9 mouse cellular contexts compared by ENCODE assay signal in genomic region chr10:81518546-81518945, GRCm38 (mm10). TPM values are rescaled to one million over a fixed set of nuclear protein-coding genes. Genes with fewer than 3 reads are reported as not detected.
A peak's percentile ranks its signal among the peaks of the same experiment; 100 is the strongest.
DNase-seq lines count a peak whose midpoint lies in the region; ATAC-seq lines count a peak whose summit lies in the region.
"Had no signal": no experiment of that assay in that cellular context is flagged by ENCODE, and none has a peak within 500 bp of the region (broad histone marks: within the 10 kb centered on the region; RNA-seq: fewer than 3 reads in every experiment).

No protein-coding gene starts in this region.

- no peak overlapping the region for H3K4me3 ChIP-seq in forebrain, embryonic 14.5 days (ENCODE audit: low read depth, low read length)
- no peak overlapping the region for H3K4me3 ChIP-seq in forebrain, embryonic 15.5 days
- no peak overlapping the region for H3K4me3 ChIP-seq in embryonic facial prominence, embryonic 15.5 days (replicated peaks)
- no peak overlapping the region for H3K4me3 ChIP-seq in kidney, embryonic 14.5 days (ENCODE audit: low read length)
- H3K4me3 ChIP-seq: neural tube, embryonic 13.5 days had no signal

- DNase-seq in forebrain, embryonic 14.5 days (ENCODE audit: low spot score): peak; percentile 66
- DNase-seq in 416B (ENCODE audit: low read depth) (peak; percentile 79), adipocyte (ENCODE audit: low spot score) (peak; percentile 71)
- peak; percentile 83 for DNase-seq in lung, postnatal 10 days
- DNase-seq in spleen, postnatal 36 days (ENCODE audit: low spot score in 2 of 2): peak; percentile 76 to 84

- no peaks in the 10 kb centered on the region for H3K36me3 ChIP-seq in forebrain, embryonic 14.5 days (ENCODE audit: control insufficient read depth, insufficient read depth, low read length)
- no peaks in the 10 kb centered on the region for H3K36me3 ChIP-seq in forebrain, embryonic 15.5 days
- H3K36me3 ChIP-seq in embryonic facial prominence, embryonic 15.5 days: no peaks in the 10 kb centered on the region
- no peaks in the 10 kb centered on the region for H3K36me3 ChIP-seq in kidney, embryonic 14.5 days (ENCODE audit: control insufficient read depth, insufficient read depth, low read length)
- H3K36me3 ChIP-seq: neural tube, embryonic 13.5 days had no signal

- H3K27me3 ChIP-seq in forebrain, embryonic 14.5 days (replicated peaks; ENCODE audit: control insufficient read depth, insufficient read depth, low read length): no peaks in the 10 kb centered on the region
- H3K27me3 ChIP-seq in forebrain, embryonic 15.5 days: no peaks in the 10 kb centered on the region
- H3K27me3 ChIP-seq in embryonic facial prominence, embryonic 15.5 days: 0 out of 2 replicates have a peak, but pooled peaks cover 3% of the 10 kb centered on the region
- peaks cover 2% of the 10 kb centered on the region; the same call in 1 of the 2 replicates for H3K27me3 ChIP-seq in kidney, embryonic 14.5 days (ENCODE audit: control insufficient read depth, insufficient read depth, low read length)

- no peaks in the 10 kb centered on the region for H3K4me1 ChIP-seq in forebrain, embryonic 14.5 days (ENCODE audit: control insufficient read depth, insufficient read depth, low read length)
- H3K4me1 ChIP-seq in forebrain, embryonic 15.5 days: no peaks in the 10 kb centered on the region
- 0 out of 2 replicates have a peak, but pooled peaks cover 2% of the 10 kb centered on the region for H3K4me1 ChIP-seq in embryonic facial prominence, embryonic 15.5 days
- no peaks in the 10 kb centered on the region for H3K4me1 ChIP-seq in kidney, embryonic 14.5 days (ENCODE audit: control insufficient read depth, insufficient read depth, low read length)
- H3K4me1 ChIP-seq: neural tube, embryonic 13.5 days had no signal

- H3K9me3 ChIP-seq in forebrain, embryonic 14.5 days (replicated peaks; ENCODE audit: control insufficient read depth, low read length): no peaks in the 10 kb centered on the region
- no peaks in the 10 kb centered on the region for H3K9me3 ChIP-seq in forebrain, embryonic 15.5 days
- H3K9me3 ChIP-seq in embryonic facial prominence, embryonic 15.5 days (replicated peaks): no peaks in the 10 kb centered on the region
- H3K9me3 ChIP-seq in kidney, embryonic 14.5 days (ENCODE audit: control insufficient read depth, low read length): no peaks in the 10 kb centered on the region; the same call in 1 of the 2 replicates
- H3K9me3 ChIP-seq: neural tube, embryonic 13.5 days had no signal

- no peak overlapping the region for H3K9ac ChIP-seq in forebrain, embryonic 14.5 days (ENCODE audit: low read length)
- H3K9ac ChIP-seq in forebrain, embryonic 15.5 days (replicated peaks): no peak overlapping the region
- no peak overlapping the region for H3K9ac ChIP-seq in embryonic facial prominence, embryonic 15.5 days
- no peak overlapping the region for H3K9ac ChIP-seq in kidney, embryonic 14.5 days (ENCODE audit: low read depth, low read length)
- H3K9ac ChIP-seq: neural tube, embryonic 13.5 days had no signal

- no peak overlapping the region for H3K27ac ChIP-seq in forebrain, embryonic 14.5 days (ENCODE audit: low read depth, low read length)
- H3K27ac ChIP-seq in forebrain, embryonic 15.5 days (replicated peaks): no peak overlapping the region
- no peak overlapping the region for H3K27ac ChIP-seq in embryonic facial prominence, embryonic 15.5 days (replicated peaks)
- no peak overlapping the region for H3K27ac ChIP-seq in kidney, embryonic 14.5 days (ENCODE audit: low read depth, low read length)
- H3K27ac ChIP-seq: neural tube, embryonic 13.5 days had no signal

- 0 out of 2 replicates have a peak, but pooled peaks have one; percentile 20 for ATAC-seq in forebrain, embryonic 14.5 days
- ATAC-seq in forebrain, embryonic 15.5 days (replicated peaks): no peak
- peak; percentile 29; the same call in 1 of the 2 replicates for ATAC-seq in embryonic facial prominence, embryonic 15.5 days (ENCODE audit: insufficient number of reproducible peaks, low FRiP score, low TSS enrichment, low read depth)
- peak; percentile 77; the same call in 1 of the 2 replicates for ATAC-seq in kidney, embryonic 14.5 days (ENCODE audit: low FRiP score, low TSS enrichment)

- H3K4me2 ChIP-seq in forebrain, embryonic 14.5 days (ENCODE audit: low read length): no peak overlapping the region
- H3K4me2 ChIP-seq in forebrain, embryonic 15.5 days (replicated peaks): no peak overlapping the region
- no peak overlapping the region for H3K4me2 ChIP-seq in embryonic facial prominence, embryonic 15.5 days (replicated peaks)
- no peak overlapping the region for H3K4me2 ChIP-seq in kidney, embryonic 14.5 days (replicated peaks; ENCODE audit: low read depth, low read length)
- H3K4me2 ChIP-seq: neural tube, embryonic 13.5 days had no signal

- WGBS in forebrain, embryonic 14.5 days: 12% methylated on average over 4 of the region's 4 CpGs
- WGBS in forebrain, embryonic 15.5 days: 14% methylated on average over 4 of the region's 4 CpGs
- WGBS in embryonic facial prominence, embryonic 15.5 days: 14% methylated on average over 4 of the region's 4 CpGs
- 13% methylated on average over 4 of the region's 4 CpGs for WGBS in kidney, embryonic 14.5 days

RNA-seq across cellular contexts. Expression of gene Gna15, which starts 5.5 kb away (rescaled TPM):
- polyA plus RNA-seq in forebrain, embryonic 14.5 days (2014; fragmentation: Nextera tagmentation; extraction: Ambion mirVana): 0.90 and 1.2 TPM in 2 replicates
- 0.57 and 0.84 TPM in 2 replicates for polyA plus RNA-seq in forebrain, embryonic 15.5 days (2015; fragmentation: Nextera tagmentation; extraction: Ambion mirVana)
- polyA plus RNA-seq in embryonic facial prominence, embryonic 15.5 days (2015; fragmentation: Nextera tagmentation; extraction: Ambion mirVana): 4.9 and 6.4 TPM in 2 replicates
- 0.23 and 0.60 TPM in 2 replicates for polyA plus RNA-seq in kidney, embryonic 14.5 days (2014; fragmentation: Nextera tagmentation; extraction: Ambion mirVana)

RNA-seq across cellular contexts. Expression of gene S1pr4, which starts 18.6 kb away (rescaled TPM):
- 0.26 and 0.53 TPM in 2 replicates for polyA plus RNA-seq in forebrain, embryonic 14.5 days (2014; fragmentation: Nextera tagmentation; extraction: Ambion mirVana)
- polyA plus RNA-seq in forebrain, embryonic 15.5 days (2015; fragmentation: Nextera tagmentation; extraction: Ambion mirVana): 0.69 and 0.73 TPM in 2 replicates
- 0.77 and 1.1 TPM in 2 replicates for polyA plus RNA-seq in embryonic facial prominence, embryonic 15.5 days (2015; fragmentation: Nextera tagmentation; extraction: Ambion mirVana)
- 0.41 and 0.54 TPM in 2 replicates for polyA plus RNA-seq in kidney, embryonic 14.5 days (2014; fragmentation: Nextera tagmentation; extraction: Ambion mirVana)

RNA-seq across cellular contexts. Expression of gene Ncln, which starts 22.4 kb away (rescaled TPM):
- polyA plus RNA-seq in forebrain, embryonic 14.5 days (2014; fragmentation: Nextera tagmentation; extraction: Ambion mirVana): 36.8 and 52.0 TPM in 2 replicates
- 60.3 and 65.0 TPM in 2 replicates for polyA plus RNA-seq in forebrain, embryonic 15.5 days (2015; fragmentation: Nextera tagmentation; extraction: Ambion mirVana)
- polyA plus RNA-seq in embryonic facial prominence, embryonic 15.5 days (2015; fragmentation: Nextera tagmentation; extraction: Ambion mirVana): 81.9 and 89.1 TPM in 2 replicates
- 59.1 and 76.6 TPM in 2 replicates for polyA plus RNA-seq in kidney, embryonic 14.5 days (2014; fragmentation: Nextera tagmentation; extraction: Ambion mirVana)

RNA-seq across cellular contexts. Expression of gene Gna11, which starts 26.4 kb away (rescaled TPM):
- 97.6 and 98.9 TPM in 2 replicates for polyA plus RNA-seq in forebrain, embryonic 14.5 days (2014; fragmentation: Nextera tagmentation; extraction: Ambion mirVana)
- polyA plus RNA-seq in forebrain, embryonic 15.5 days (2015; fragmentation: Nextera tagmentation; extraction: Ambion mirVana): 99.8 and 103 TPM in 2 replicates
- polyA plus RNA-seq in embryonic facial prominence, embryonic 15.5 days (2015; fragmentation: Nextera tagmentation; extraction: Ambion mirVana): 89.1 and 89.2 TPM in 2 replicates
- 77.7 and 89.2 TPM in 2 replicates for polyA plus RNA-seq in kidney, embryonic 14.5 days (2014; fragmentation: Nextera tagmentation; extraction: Ambion mirVana)

RNA-seq across cellular contexts. Expression of gene Celf5, which starts 36.0 kb away (rescaled TPM):
- 57.9 and 69.6 TPM in 2 replicates for polyA plus RNA-seq in forebrain, embryonic 14.5 days (2014; fragmentation: Nextera tagmentation; extraction: Ambion mirVana)
- 76.1 and 78.5 TPM in 2 replicates for polyA plus RNA-seq in forebrain, embryonic 15.5 days (2015; fragmentation: Nextera tagmentation; extraction: Ambion mirVana)
- 1.4 and 1.6 TPM in 2 replicates for polyA plus RNA-seq in embryonic facial prominence, embryonic 15.5 days (2015; fragmentation: Nextera tagmentation; extraction: Ambion mirVana)
- polyA plus RNA-seq in kidney, embryonic 14.5 days (2014; fragmentation: Nextera tagmentation; extraction: Ambion mirVana): 0.28 and 0.36 TPM in 2 replicates
